Mouse (Mus musculus) embryonic fibroblast, embryonic 13.5 days (primary cell): ENCODE results near the gene Prkcg. TPM values are rescaled to one million over a fixed set of nuclear protein-coding genes. Genes with fewer than 3 reads are reported as not detected.
A peak's percentile ranks its signal among the peaks of the same experiment; 100 is the strongest.

Source experiments
- H3K27ac ChIP-seq: 2 replicates; pipeline ENCODE4 v1.5.1; 2012; ENCODE audit warnings: low read length, control low read depth, inconsistent platforms; ENCODE audit not compliant: insufficient read depth
- H3K4me1 ChIP-seq: 2 replicates; pipeline ENCODE4 v1.6.1; 2011; ENCODE audit warnings: low read length; ENCODE audit not compliant: control insufficient read depth, insufficient read depth
- H3K4me3 ChIP-seq: 2 replicates; pipeline ENCODE4 v1.5.1; 2011; ENCODE audit warnings: mild to moderate bottlenecking, control low read depth, low read length; ENCODE audit not compliant: insufficient read depth
- CTCF ChIP-seq: IDR thresholded peaks from 2 replicates; pipeline ENCODE4 v1.5.1; 2011; ENCODE audit warnings: mild to moderate bottlenecking, control low read depth, low read length, moderate library complexity, borderline replicate concordance; ENCODE audit not compliant: insufficient read depth
- POLR2A ChIP-seq: IDR thresholded peaks from 2 replicates; pipeline ENCODE4 v1.6.1; 2011; ENCODE audit warnings: low read depth, mild to moderate bottlenecking, control low read depth, low read length, moderate library complexity
- polyA plus RNA-seq: library from polyadenylated mRNA; stranded (reverse); fragments of >200 nt; gene quantifications from 2 replicates; pipeline ENCODE4 v1.2.4, GENCODE M21; 2011; ENCODE audit warnings: low read depth; ENCODE audit not compliant: missing spikeins, insufficient read length

Gene Prkcg
- polyA plus RNA-seq = 0.60 and 0.89 TPM in 2 replicates

- no peak for TF ChIP-seq CTCF
- peak; percentile 68 for TF ChIP-seq POLR2A
- peak within 1 kb of the TSS; percentile 40 for H3K4me3 ChIP-seq
- H3K4me1 ChIP-seq = peaks cover 12% of the 10 kb centered on the region; the same call in 1 of the 2 replicates
- peak within 1 kb of the TSS; percentile 77 for H3K27ac ChIP-seq
Observed at GRCm38 (mm10) chr7:3288976-3289970, at the start of gene Prkcg, which contains the start of gene Myadm. Gene Prkcg, plus strand, starts transcription at chr7:3289179. Gene Myadm, plus strand, starts transcription at chr7:3289080.

DNA sequence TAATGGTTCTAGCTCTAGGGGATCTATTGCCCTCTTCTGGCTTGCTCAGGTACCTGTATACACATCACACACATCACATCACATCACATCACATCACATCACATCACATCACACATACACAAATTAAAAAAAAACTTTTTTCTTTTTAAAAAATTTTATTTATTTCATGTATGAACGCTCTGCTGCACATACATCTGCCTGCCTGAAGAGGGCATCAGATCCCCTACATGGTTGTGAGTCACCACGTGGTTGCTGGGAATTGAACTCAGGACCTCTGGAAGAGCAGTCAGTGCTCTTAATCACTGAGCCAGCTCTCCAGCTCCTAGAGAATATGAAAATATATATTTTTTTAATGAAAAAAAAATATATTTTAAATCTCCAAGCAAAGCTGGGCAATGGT, 49.8 kb upstream of the Prkcg start:
- TF ChIP-seq POLR2A (no peak), CTCF (no peak)
- Histone ChIP-seq H3K4me1 (no peaks in the 10 kb centered on the region), H3K4me3 (no peak overlapping the region), H3K27ac (no peak overlapping the region)

DNA sequence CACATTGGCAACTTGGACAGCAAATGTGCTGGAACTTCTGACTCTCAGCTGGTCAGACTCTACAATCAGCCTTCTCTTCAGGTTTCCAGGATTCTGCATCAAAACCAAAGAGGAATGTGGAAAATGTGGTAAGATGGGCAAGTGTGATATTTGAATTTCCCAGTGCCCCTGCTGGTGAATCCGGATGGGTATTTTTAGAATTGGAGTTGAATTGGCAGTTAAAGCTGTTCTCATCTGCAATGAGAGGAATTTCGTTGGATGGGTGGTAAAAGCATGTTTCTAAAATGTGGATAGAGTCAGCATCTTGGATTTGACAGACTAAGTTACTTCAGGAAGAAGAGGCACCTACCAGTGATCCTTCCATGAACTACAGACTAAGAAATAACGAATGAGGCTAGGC, 28.3 kb upstream of the Prkcg start:
- no peak for TF ChIP-seq POLR2A
- no peak for TF ChIP-seq CTCF
- Histone ChIP-seq H3K27ac (no peak overlapping the region), H3K4me1 (no peaks in the 10 kb centered on the region), H3K4me3 (no peak overlapping the region)

- H3K4me3 ChIP-seq = no peak overlapping the region
- TF ChIP-seq POLR2A (no peak), CTCF (no peak)
- H3K27ac ChIP-seq = no peak overlapping the region
- no peaks in the 10 kb centered on the region for H3K4me1 ChIP-seq
Observed at GRCm38 (mm10) chr7:3261446-3261845, 27.5 kb upstream of the Prkcg start.

- TF ChIP-seq POLR2A (no peak), CTCF (peak; percentile 48; the same call in 1 of the 2 replicates)
- Histone ChIP-seq H3K27ac (no peak overlapping the region), H3K4me3 (no peak overlapping the region), H3K4me1 (no peaks in the 10 kb centered on the region)
Observed at GRCm38 (mm10) chr7:3262789-3263188, 26.2 kb upstream of the Prkcg start.

GRCm38 (mm10) chr7:3264390-3265022, 24.5 kb upstream of the Prkcg start:
- H3K4me1 ChIP-seq = no peaks in the 10 kb centered on the region
- TF ChIP-seq POLR2A (no peak), CTCF (no peak)
- no peak overlapping the region for H3K4me3 ChIP-seq
- no peak overlapping the region for H3K27ac ChIP-seq

GRCm38 (mm10) chr7:3265311-3265710, 23.7 kb upstream of the Prkcg start:
- Histone ChIP-seq H3K4me3 (no peak overlapping the region), H3K4me1 (no peaks in the 10 kb centered on the region), H3K27ac (no peak overlapping the region)
- TF ChIP-seq CTCF (no peak), POLR2A (no peak)

DNA sequence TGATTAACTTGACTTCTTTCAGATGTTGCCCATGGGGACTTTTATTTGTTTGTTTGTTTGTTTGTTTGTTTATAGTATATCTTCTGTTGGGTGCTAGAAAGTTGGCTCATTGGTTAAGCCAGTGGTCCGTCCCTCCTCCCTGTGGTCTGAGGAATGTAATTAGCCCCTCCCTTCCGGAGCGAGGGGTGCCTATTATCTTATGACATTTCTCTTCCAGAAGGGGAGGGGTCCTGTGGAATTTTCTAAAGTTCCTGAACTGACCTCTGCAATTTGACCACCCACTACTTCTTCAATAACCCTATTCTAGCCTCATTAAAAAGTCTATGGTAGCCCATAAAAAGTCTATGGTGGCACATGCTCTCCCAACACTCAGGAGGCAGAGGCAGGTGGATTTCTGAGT, 21.7 kb upstream of the Prkcg start:
- no peak for TF ChIP-seq POLR2A
- no peak overlapping the region for H3K4me3 ChIP-seq
- H3K27ac ChIP-seq = no peak overlapping the region
- no peaks in the 10 kb centered on the region for H3K4me1 ChIP-seq

DNA sequence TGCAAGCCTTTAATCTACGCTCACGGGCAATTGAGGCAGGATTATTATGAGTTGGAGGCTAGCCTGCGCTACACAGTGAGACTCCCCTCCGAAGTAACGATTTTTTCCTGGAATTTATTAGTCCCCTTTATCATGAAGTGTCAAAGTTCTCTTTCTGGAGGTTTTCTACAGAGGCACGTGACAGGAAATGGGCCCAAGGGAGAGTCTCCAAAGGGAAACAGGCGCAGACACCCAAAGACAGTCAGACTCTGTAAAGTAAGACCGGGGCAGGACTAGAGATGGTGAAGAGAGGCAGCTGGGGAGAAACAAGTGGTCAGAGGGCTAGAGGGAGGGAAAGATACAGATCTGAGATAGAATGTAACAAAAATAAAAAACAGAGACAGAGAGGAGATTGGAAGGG, 21.1 kb upstream of the Prkcg start:
- Histone ChIP-seq H3K4me3 (no peak overlapping the region), H3K4me1 (no peaks in the 10 kb centered on the region), H3K27ac (no peak overlapping the region)
- TF ChIP-seq POLR2A = no peak
- TF ChIP-seq CTCF = no peak

GRCm38 (mm10) chr7:3268291-3268690, 20.7 kb upstream of the Prkcg start:
- TF ChIP-seq POLR2A = no peak
- TF ChIP-seq CTCF = no peak
- H3K4me3 ChIP-seq = no peak overlapping the region
- no peak overlapping the region for H3K27ac ChIP-seq
- H3K4me1 ChIP-seq = no peaks in the 10 kb centered on the region
